Mouse (Mus musculus): ENCODE measurements around the gene Dcpp1.

Dcpp1 gene

GRCm38 (mm10) chr17:23931157-23931556 lies 50.5 kb downstream of the Dcpp1 start:
- DNase-seq: no peak
